Mouse (Mus musculus) lung, postnatal 14 days (tissue): ENCODE data around the gene Cfap300.

Experiments
- DNase-seq: peaks from one replicate; pipeline ENCODE4 v3.0.0; 2021

Cfap300 gene

DNA sequence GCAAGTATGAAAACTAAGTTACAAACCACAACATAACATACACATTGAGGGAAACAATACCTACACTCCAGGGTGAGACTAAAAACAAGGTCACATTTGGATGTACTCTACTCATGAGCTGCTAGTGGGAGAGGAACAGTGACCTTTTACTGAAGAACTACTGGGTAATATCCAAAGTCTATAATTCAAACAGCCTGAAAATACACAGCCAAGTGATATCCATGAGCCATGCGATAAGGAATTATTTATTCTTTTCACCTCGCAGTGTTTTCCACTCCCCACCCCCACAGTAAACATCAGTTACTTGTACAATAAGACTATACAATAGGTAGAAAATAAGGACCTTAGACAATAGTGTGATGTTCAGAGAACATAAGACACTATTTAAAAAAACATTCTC lies 62.5 kb downstream of the Cfap300 start:
- DNase-seq = no peak

DNA sequence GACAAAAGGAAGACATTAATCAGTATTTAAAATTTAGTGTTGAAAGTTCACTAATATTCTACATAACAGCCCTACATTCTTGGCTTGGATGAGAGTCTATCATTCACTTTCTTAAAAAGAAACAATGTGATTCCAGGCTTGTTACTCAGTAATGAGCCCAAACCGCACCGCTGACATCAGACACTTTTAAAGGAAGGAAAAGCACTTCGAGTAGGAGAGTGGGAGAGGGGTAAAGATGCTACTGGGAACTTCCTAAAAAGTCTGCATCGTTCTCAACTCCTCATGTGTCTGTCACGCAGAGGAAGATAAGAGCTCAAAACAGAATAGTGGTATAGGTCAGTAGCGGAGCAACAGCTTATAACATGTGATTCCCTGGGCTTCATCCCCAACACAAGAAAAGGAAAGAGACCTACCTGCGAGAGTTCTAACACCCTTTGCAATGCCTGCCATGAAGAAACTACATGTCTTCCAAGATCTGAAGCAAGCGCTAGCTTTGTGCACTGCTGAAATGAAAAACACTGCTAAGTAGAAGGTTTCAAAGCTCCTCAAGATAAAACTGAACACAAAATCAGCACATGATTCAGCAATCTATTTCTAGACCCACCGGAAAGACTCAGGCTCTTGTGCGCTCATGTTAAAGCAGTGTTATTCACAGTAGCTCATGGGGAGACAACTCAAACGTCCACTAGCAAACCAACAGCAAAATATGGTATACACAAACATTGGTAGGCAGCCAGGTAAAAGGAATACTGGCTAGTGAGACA lies 63.3 kb downstream of the Cfap300 start:
- no peak for DNase-seq

DNA sequence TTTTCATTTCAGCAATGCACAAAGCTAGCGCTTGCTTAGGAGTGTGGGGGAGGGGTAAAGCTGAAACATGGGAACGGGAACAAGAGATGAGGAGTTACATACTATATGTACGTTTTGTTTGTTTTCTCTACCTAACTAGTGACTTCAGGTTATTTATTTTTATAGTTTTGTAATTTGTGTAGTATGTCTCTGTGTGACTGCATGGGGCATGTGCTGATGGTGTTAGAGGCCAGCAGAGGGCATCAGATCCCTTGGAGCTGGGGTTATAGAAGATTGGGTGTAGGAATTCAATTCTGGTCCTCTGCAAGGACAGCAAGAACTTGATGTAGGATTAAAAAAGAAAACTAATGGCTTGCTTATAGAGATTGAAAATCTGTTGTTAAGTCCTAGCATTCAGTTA lies 64.1 kb downstream of the Cfap300 start:
- no peak for DNase-seq

DNA sequence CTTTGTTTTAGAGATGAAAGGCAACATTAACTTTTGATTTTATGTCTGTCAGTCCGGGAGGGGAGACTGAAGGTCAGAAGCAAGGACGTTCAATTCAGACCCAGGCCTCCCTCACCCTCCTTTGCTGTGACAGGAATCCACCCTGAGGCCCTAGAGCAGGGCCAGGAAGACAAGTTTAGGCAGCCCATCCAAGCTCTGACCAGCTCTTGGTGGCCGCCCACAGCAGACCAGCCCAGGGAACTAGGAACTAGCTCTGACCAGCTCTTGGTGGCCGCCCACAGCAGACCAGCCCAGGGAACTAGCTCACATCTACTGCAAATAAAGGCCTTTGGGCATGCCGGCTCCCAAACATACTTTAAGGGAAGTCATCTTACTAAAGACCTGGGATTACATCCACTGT lies 65.0 kb downstream of the Cfap300 start:
- DNase-seq = no peak

DNA sequence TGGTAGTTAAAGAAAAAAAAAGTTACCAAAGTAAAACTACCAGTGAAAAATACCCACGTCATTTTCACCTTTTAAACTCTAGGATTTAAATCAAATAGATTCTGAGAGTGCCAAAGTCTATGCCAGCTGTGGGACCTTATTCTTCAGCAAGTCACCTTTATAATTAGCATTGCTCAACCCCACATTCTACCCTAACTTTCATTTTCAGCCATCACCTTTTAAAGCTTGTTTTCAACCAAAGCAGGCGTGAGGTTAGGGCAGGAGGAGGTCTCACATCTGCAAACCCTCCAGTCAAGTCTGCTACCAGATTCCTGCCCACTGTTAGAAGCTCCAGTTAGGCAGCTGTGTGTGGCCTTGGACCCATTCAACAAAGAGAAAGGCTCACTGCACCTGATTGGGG lies 70.6 kb downstream of the Cfap300 start:
- no peak for DNase-seq
